Mouse (Mus musculus): ENCODE data around the gene Crlf3.

DNA sequence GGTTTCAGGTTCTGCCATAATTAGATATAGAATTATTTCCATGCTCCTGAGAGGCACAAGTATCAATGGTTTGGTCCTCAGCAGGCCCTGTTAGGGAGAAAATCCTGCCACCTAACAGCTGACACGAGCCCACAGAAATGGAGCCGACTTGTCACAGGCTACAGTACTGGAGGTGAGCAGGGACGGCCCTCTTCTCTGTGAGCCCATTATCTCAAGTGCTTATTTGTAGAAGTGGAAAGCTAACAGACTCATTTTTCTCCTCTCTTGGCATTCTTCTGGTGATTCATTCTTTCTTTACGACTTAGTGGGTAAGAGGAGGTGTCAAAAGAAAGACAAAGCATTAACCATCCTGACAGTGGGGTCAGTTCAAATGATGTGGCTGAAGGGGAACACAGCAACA lies 26.1 kb downstream of the Crlf3 start:
- TF ChIP-seq CTCF (IDR thresholded peaks at IDR 0.05; ENCODE audit: control insufficient read depth, insufficient read depth, insufficient replicate concordance, low read depth, low read length) (no peak), POLR2A (IDR thresholded peaks at IDR 0.05; ENCODE audit: control insufficient read depth, low read depth, low read length) (no peak)

Data from testis, adult 2 months (tissue).